Mouse (Mus musculus): Measurements from ENCODE around the gene Slc19a1.

Slc19a1 gene

GRCm38 (mm10) chr10:77091538-77092097 is 59.6 kb downstream of the Slc19a1 start:
- no peak for DNase-seq (ENCODE audit: low read depth, low spot score)

- DNase-seq (ENCODE audit: low read depth, low spot score) = no peak
Measured at GRCm38 (mm10) chr10:77093817-77094216, 61.8 kb downstream of the Slc19a1 start.

GRCm38 (mm10) chr10:77095666-77096065 is 63.6 kb downstream of the Slc19a1 start:
- no peak for DNase-seq (ENCODE audit: low read depth, low spot score)

- no peak for DNase-seq (ENCODE audit: low read depth, low spot score)
Measured at GRCm38 (mm10) chr10:77097006-77097889, 65.2 kb downstream of the Slc19a1 start.

- no peak for DNase-seq (ENCODE audit: low read depth, low spot score)
Measured at GRCm38 (mm10) chr10:77097890-77098200, 65.8 kb downstream of the Slc19a1 start.

- DNase-seq (ENCODE audit: low read depth, low spot score) = no peak
Measured at GRCm38 (mm10) chr10:77098619-77099018, 66.6 kb downstream of the Slc19a1 start.

GRCm38 (mm10) chr10:77099777-77100176 is 67.7 kb downstream of the Slc19a1 start:
- no peak for DNase-seq (ENCODE audit: low read depth, low spot score)

GRCm38 (mm10) chr10:77103689-77104088 is 71.6 kb downstream of the Slc19a1 start:
- no peak for DNase-seq (ENCODE audit: low read depth, low spot score)

GRCm38 (mm10) chr10:77104327-77104726 is 72.3 kb downstream of the Slc19a1 start:
- no peak for DNase-seq (ENCODE audit: low read depth, low spot score)

- no peak for DNase-seq (ENCODE audit: low read depth, low spot score)
Measured at GRCm38 (mm10) chr10:77108106-77108505, 76.1 kb downstream of the Slc19a1 start.

GRCm38 (mm10) chr10:77110010-77110409 is 78.0 kb downstream of the Slc19a1 start:
- no peak for DNase-seq (ENCODE audit: low read depth, low spot score)
